Mouse (Mus musculus): ENCODE measurements at regions not wholly inside any gene's neighbourhood (a gene's known extent, or its start where the extent isn't known, plus 50 kb on each side); places are given as distances from the start of the nearest gene placed in this dataset.

- no peaks in the 10 kb centered on the region for H3K9me3 ChIP-seq
- H3K4me2 ChIP-seq (replicated peaks) = no peak overlapping the region
- no peak overlapping the region for H3K4me3 ChIP-seq (replicated peaks)
- no peaks in the 10 kb centered on the region for H3K27me3 ChIP-seq
- H3K9ac ChIP-seq (replicated peaks) = no peak overlapping the region
- H3K27ac ChIP-seq = no peak overlapping the region
- WGBS = 93% methylated on average over 3 of the region's 3 CpGs
- no peak for ATAC-seq
- peaks cover 13% of the 10 kb centered on the region for H3K4me1 ChIP-seq (replicated peaks)
- no peaks in the 10 kb centered on the region for H3K36me3 ChIP-seq
These were observed 577.8 kb upstream of the Nrp1 start for GRCm38 (mm10) chr8:127780596-127780995.

DNA sequence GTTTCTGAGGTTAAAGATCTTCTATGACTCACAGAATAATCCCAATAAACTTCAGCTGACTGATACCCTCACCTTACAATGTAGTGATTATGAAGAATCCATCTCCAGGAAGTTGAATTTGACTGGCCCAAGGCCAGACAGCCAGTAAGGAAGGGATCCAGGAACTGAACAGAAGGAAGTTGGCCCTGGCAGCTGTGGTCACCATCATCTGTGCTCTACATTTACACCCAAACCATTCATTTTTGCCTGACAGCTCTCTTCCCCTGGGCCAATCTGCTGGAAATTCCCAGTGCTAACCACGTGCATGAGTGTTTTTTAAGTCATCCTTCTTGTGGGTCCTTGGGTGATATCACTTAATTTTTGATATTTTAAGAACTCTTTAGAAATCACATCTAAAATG lies 577.4 kb upstream of the Nrp1 start:
- Histone ChIP-seq H3K4me1 (replicated peaks) (peaks cover 11% of the 10 kb centered on the region), H3K4me3 (replicated peaks) (no peak overlapping the region), H3K4me2 (replicated peaks) (no peak overlapping the region), H3K9ac (replicated peaks) (no peak overlapping the region), H3K9me3 (no peaks in the 10 kb centered on the region), H3K27ac (no peak overlapping the region), H3K27me3 (no peaks in the 10 kb centered on the region), H3K36me3 (no peaks in the 10 kb centered on the region)
- ATAC-seq = no peak
- 78% methylated on average over 1 of the region's 1 CpGs for WGBS

DNA sequence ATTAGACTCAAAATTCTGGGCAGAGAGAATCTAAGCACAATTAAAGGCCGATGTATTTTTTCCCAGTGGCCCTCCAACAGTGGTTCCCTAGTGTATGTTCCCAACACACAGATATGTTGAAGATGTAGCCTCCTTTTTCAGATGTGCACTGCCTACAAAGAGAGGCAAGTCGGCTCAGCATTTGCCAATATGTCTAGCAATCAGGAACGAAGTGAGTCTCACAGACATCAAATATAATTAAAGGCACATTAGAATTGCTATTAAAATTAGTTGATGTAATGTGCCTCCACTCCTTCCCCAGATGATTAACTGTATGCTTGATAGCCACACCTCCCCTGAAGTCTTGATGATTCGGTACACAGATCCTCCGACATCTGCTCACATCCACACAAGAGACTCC lies 565.8 kb upstream of the Nrp1 start:
- no peaks in the 10 kb centered on the region for H3K9me3 ChIP-seq
- no peaks in the 10 kb centered on the region for H3K27me3 ChIP-seq
- H3K27ac ChIP-seq = no peak overlapping the region
- H3K4me2 ChIP-seq (replicated peaks) = no peak overlapping the region
- WGBS = 92% methylated on average over 5 of the region's 5 CpGs
- H3K36me3 ChIP-seq = no peaks in the 10 kb centered on the region
- H3K9ac ChIP-seq (replicated peaks) = no peak overlapping the region
- H3K4me3 ChIP-seq (replicated peaks) = no peak overlapping the region
- peaks cover 4% of the 10 kb centered on the region for H3K4me1 ChIP-seq (replicated peaks)
- no peak for ATAC-seq

DNA sequence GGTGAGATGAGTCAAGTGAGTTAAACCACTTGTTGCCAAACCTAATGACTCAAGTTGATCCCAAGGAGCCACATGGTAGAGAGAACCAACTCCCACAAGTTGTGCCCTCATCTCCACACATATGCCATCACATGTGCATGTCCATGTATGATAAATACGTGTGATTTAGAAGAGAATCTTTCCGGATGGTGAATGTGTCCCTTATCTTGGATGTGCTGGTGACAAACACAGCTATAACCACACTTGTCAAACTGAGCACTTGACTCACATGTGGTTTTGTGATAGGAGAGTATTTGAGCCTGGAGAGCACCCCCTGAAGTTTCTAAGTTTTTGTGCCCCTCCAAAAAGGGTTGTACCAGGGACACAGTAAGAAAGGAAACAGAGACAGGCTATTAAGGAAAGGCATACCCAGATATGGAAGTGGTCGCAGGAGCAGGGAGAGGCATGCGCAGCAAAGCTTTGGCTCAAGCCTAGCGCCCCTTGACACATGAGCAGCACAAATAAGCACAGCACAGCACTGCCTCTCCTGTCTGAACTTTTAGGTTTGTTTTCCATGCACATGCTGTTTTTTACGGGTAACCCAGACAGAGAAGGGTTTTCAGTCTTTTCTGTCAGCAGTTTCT lies 558.4 kb upstream of the Nrp1 start:
- ATAC-seq = no peak
- H3K9ac ChIP-seq (replicated peaks) = no peak overlapping the region
- H3K4me1 ChIP-seq (replicated peaks) = peaks cover 10% of the 10 kb centered on the region
- 86% methylated on average over 6 of the region's 6 CpGs for WGBS
- H3K27me3 ChIP-seq = no peaks in the 10 kb centered on the region
- no peaks in the 10 kb centered on the region for H3K9me3 ChIP-seq
- H3K27ac ChIP-seq = no peak overlapping the region
- no peak overlapping the region for H3K4me3 ChIP-seq (replicated peaks)
- H3K36me3 ChIP-seq = no peaks in the 10 kb centered on the region
- H3K4me2 ChIP-seq (replicated peaks) = no peak overlapping the region

- Histone ChIP-seq H3K4me1 (replicated peaks) (peaks cover 9% of the 10 kb centered on the region), H3K4me2 (replicated peaks) (no peak overlapping the region), H3K27ac (no peak overlapping the region), H3K36me3 (no peaks in the 10 kb centered on the region), H3K27me3 (no peaks in the 10 kb centered on the region), H3K4me3 (replicated peaks) (no peak overlapping the region), H3K9ac (replicated peaks) (no peak overlapping the region), H3K9me3 (no peaks in the 10 kb centered on the region)
- ATAC-seq = 0 out of 2 replicates have a peak, but pooled peaks have one; percentile 14
- WGBS = 82% methylated on average over 7 of the region's 7 CpGs
These were observed 556.3 kb upstream of the Nrp1 start for GRCm38 (mm10) chr8:127802136-127802535.

GRCm38 (mm10) chr8:127802661-127803333 lies 555.6 kb upstream of the Nrp1 start:
- no peak overlapping the region for H3K4me3 ChIP-seq (replicated peaks)
- WGBS = 58% methylated on average over 5 of the region's 5 CpGs
- no peaks in the 10 kb centered on the region for H3K9me3 ChIP-seq
- H3K27me3 ChIP-seq = no peaks in the 10 kb centered on the region
- no peak for ATAC-seq
- H3K9ac ChIP-seq (replicated peaks) = no peak overlapping the region
- no peaks in the 10 kb centered on the region for H3K36me3 ChIP-seq
- peaks cover 9% of the 10 kb centered on the region for H3K4me1 ChIP-seq (replicated peaks)
- no peak overlapping the region for H3K4me2 ChIP-seq (replicated peaks)
- H3K27ac ChIP-seq = no peak overlapping the region

DNA sequence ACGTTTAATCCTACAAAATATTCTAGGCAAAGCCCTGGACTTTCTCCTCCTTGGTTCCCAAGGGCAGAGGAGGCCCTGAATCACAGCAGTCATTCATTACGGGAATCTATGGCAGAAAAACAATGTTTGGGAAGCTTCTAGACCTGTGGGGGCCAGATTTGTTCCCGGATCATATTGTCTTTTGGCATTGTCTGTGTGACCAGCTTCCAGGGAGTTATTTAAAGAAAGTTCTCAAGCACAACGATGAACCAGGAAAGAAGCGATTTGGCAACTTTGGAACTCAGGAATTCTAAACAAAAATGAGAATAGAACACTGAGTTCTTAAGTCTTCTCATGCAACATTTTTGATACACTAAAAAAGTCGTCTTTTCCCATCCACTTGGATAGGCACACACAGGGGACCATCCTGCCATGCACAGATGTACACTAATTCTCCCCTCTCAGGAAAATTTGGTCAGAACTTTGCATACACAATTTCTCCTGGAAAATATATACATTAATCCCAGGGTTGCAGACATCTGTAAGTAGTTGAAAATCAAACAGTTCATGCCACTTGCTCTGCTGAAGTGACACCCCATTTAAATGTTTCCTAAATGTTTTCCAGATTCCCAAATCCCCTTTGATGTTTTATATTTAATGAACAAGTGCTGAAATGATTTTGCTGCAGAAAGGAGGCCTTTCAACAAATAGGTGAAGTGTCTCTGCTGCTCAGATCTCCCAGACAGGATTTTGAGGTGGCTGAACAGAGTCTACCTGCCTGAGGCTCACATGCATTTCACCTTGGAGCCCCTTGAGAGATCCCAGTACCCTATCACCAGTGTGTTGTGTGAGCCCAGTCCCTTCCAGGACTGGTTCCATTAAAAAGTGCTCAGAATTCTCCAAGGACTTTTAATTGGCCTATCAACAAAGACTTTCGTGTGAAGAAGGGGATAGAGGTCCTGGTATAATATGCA lies 548.9 kb upstream of the Nrp1 start:
- H3K9ac ChIP-seq (replicated peaks) = no peak overlapping the region
- 73% methylated on average over 7 of the region's 7 CpGs for WGBS
- H3K36me3 ChIP-seq = no peaks in the 10 kb centered on the region
- ATAC-seq = no peak
- no peak overlapping the region for H3K27ac ChIP-seq
- H3K4me2 ChIP-seq (replicated peaks) = no peak overlapping the region
- H3K9me3 ChIP-seq = no peaks in the 10 kb centered on the region
- H3K4me1 ChIP-seq (replicated peaks) = peaks cover 3% of the 10 kb centered on the region; the same call in 1 of the 2 replicates
- H3K4me3 ChIP-seq (replicated peaks) = no peak overlapping the region
- no peaks in the 10 kb centered on the region for H3K27me3 ChIP-seq

DNA sequence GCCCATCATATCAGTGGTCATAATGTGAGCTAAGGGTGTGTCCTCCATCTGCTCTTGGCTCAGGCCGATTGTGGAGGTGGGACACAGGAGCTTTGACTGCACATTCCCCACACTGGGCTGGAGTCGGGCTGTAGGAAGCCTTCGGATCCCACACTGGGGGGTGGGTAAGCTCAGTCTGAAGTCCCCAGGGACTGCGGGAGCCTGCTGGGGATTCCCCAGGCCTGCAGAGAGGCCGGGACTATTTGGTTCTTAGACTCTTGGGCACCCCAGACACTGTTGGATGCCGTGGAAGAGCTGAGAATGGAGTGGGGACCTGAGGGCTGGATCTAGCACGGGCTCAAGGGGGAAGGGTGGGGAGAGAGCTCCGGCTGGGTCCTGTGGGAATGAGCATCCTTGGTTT lies 547.1 kb upstream of the Nrp1 start:
- no peaks in the 10 kb centered on the region for H3K4me1 ChIP-seq (replicated peaks)
- H3K9ac ChIP-seq (replicated peaks) = no peak overlapping the region
- no peaks in the 10 kb centered on the region for H3K27me3 ChIP-seq
- no peaks in the 10 kb centered on the region for H3K9me3 ChIP-seq
- no peak overlapping the region for H3K4me3 ChIP-seq (replicated peaks)
- H3K36me3 ChIP-seq = no peaks in the 10 kb centered on the region
- no peak overlapping the region for H3K4me2 ChIP-seq (replicated peaks)
- 84% methylated on average over 8 of the region's 8 CpGs for WGBS
- no peak overlapping the region for H3K27ac ChIP-seq
- ATAC-seq = no peak

- Histone ChIP-seq H3K36me3 (no peaks in the 10 kb centered on the region), H3K4me2 (replicated peaks) (no peak overlapping the region), H3K4me3 (replicated peaks) (no peak overlapping the region), H3K9ac (replicated peaks) (no peak overlapping the region), H3K27me3 (no peaks in the 10 kb centered on the region), H3K27ac (no peak overlapping the region), H3K4me1 (replicated peaks) (no peaks in the 10 kb centered on the region), H3K9me3 (no peaks in the 10 kb centered on the region)
- no peak for ATAC-seq
- 82% methylated on average over 9 of the region's 9 CpGs for WGBS
These were observed 543.5 kb upstream of the Nrp1 start for GRCm38 (mm10) chr8:127814785-127815523.

- Histone ChIP-seq H3K27me3 (no peaks in the 10 kb centered on the region), H3K4me1 (replicated peaks) (no peaks in the 10 kb centered on the region), H3K9ac (replicated peaks) (no peak overlapping the region), H3K36me3 (no peaks in the 10 kb centered on the region), H3K4me2 (replicated peaks) (no peak overlapping the region), H3K27ac (no peak overlapping the region), H3K4me3 (replicated peaks) (no peak overlapping the region), H3K9me3 (no peaks in the 10 kb centered on the region)
- no peak for ATAC-seq
- 92% methylated on average over 1 of the region's 1 CpGs for WGBS
These were observed 537.6 kb upstream of the Nrp1 start for GRCm38 (mm10) chr8:127820741-127821170.

- H3K4me2 ChIP-seq (replicated peaks) = no peak overlapping the region
- ATAC-seq = no peak
- H3K27me3 ChIP-seq = no peaks in the 10 kb centered on the region
- H3K9ac ChIP-seq (replicated peaks) = no peak overlapping the region
- no peaks in the 10 kb centered on the region for H3K4me1 ChIP-seq (replicated peaks)
- H3K36me3 ChIP-seq = no peaks in the 10 kb centered on the region
- no peak overlapping the region for H3K4me3 ChIP-seq (replicated peaks)
- WGBS = 85% methylated on average over 1 of the region's 1 CpGs
- no peak overlapping the region for H3K27ac ChIP-seq
- H3K9me3 ChIP-seq = no peaks in the 10 kb centered on the region
These were observed 536.8 kb upstream of the Nrp1 start for GRCm38 (mm10) chr8:127821646-127822045.

Measured in midbrain, embryonic 13.5 days (tissue).